In the genomic region with DNA sequence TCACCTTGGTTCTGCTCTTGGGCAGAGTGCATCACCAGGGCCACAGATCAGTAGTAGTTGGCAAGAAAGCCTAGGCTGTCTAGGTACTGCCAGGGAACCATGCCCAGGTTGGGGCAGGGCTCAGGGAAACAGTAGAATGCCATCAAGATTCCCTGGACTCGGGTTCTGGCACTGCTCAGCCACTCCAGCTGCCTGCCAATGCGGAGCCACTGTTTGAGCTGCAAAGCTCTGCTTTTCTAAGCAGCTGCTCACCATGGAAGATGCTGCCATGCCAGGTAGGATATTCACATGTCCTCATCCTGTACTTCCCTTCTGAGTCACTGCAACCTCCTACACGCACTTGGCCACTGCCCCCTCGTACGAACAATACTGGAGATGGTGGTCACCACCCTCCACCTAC, we compare ENCODE assay signal across 8 mouse cellular contexts. TPM values are rescaled to one million over a fixed set of nuclear protein-coding genes. Genes with fewer than 3 reads are reported as not detected.
DNase-seq lines count a peak whose midpoint lies in the region; ATAC-seq and TF ChIP-seq lines count a peak whose summit lies in the region.

No protein-coding gene starts in this region.

- no peak for TF ChIP-seq CTCF in stomach, postnatal 0 days (IDR thresholded peaks at IDR 0.05; ENCODE audit: low read depth)

- no peaks in the 10 kb centered on the region for H3K9me3 ChIP-seq in heart, embryonic 12.5 days (replicated peaks)
- no peaks in the 10 kb centered on the region for H3K9me3 ChIP-seq in stomach, postnatal 0 days (ENCODE audit: control insufficient read depth, low read length)
- H3K9me3 ChIP-seq in hindbrain, embryonic 16.5 days (ENCODE audit: control insufficient read depth, low read length) = no peaks in the 10 kb centered on the region

- peak; percentile 66 to 74 for DNase-seq in heart, adult 18-20 months
- DNase-seq in heart, postnatal 25 days (ENCODE audit: low spot score) = no peak
- peak; percentile 44 for DNase-seq in right cerebral cortex, postnatal 25 days
- DNase-seq in right cerebral cortex, postnatal 10 days (ENCODE audit: low spot score in 2 of 2) = no peak
- no peak for DNase-seq in stomach, postnatal 0 days (ENCODE audit: low spot score)
- no peak for DNase-seq in spleen, postnatal 10 days (ENCODE audit: low spot score in 2 of 2)

- TF ChIP-seq EP300 in stomach, postnatal 0 days (optimal IDR thresholded peaks at IDR 0.05) = no peak

- H3K4me1 ChIP-seq in heart, embryonic 12.5 days (replicated peaks) = peaks cover 33% of the 10 kb centered on the region
- peaks cover 7% of the 10 kb centered on the region; the same call in 1 of the 2 replicates for H3K4me1 ChIP-seq in stomach, postnatal 0 days (replicated peaks; ENCODE audit: control insufficient read depth, insufficient read depth)
- peaks cover 18% of the 10 kb centered on the region for H3K4me1 ChIP-seq in hindbrain, embryonic 16.5 days (ENCODE audit: control insufficient read depth, insufficient read depth, low read depth, low read length)

- WGBS in heart, embryonic 12.5 days = 86% methylated on average over 5 of the region's 5 CpGs
- 63% methylated on average over 5 of the region's 5 CpGs for WGBS in stomach, postnatal 0 days
- WGBS in hindbrain, embryonic 16.5 days = 91% methylated on average over 5 of the region's 5 CpGs

- intact Hi-C loops in heart, postnatal 25 days (cut with DNase I) = no loop called here

- ATAC-seq in heart, embryonic 12.5 days (ENCODE audit: insufficient number of reproducible peaks, low FRiP score) = no peak
- no peak for ATAC-seq in stomach, postnatal 0 days (ENCODE audit: low FRiP score, low TSS enrichment)
- ATAC-seq in hindbrain, embryonic 16.5 days = no peak

- H3K27me3 ChIP-seq in heart, embryonic 12.5 days (replicated peaks) = no peaks in the 10 kb centered on the region
- H3K27me3 ChIP-seq in stomach, postnatal 0 days (ENCODE audit: control insufficient read depth, insufficient read depth, low read length) = no peaks in the 10 kb centered on the region
- no peaks in the 10 kb centered on the region for H3K27me3 ChIP-seq in hindbrain, embryonic 16.5 days (replicated peaks; ENCODE audit: control insufficient read depth, insufficient read depth, low read length)

- no peak overlapping the region for H3K27ac ChIP-seq in heart, embryonic 12.5 days (ENCODE audit: poor library complexity, severe bottlenecking)
- peak overlapping the region; percentile 53 for H3K27ac ChIP-seq in stomach, postnatal 0 days (replicated peaks)
- no peak overlapping the region for H3K27ac ChIP-seq in hindbrain, embryonic 16.5 days (ENCODE audit: low read depth, low read length)

- no peak overlapping the region for H3K4me3 ChIP-seq in heart, embryonic 12.5 days
- no peak overlapping the region for H3K4me3 ChIP-seq in stomach, postnatal 0 days (ENCODE audit: low read depth, low read length)
- no peak overlapping the region for H3K4me3 ChIP-seq in hindbrain, embryonic 16.5 days (ENCODE audit: low read length)

- no peak overlapping the region for H3K4me2 ChIP-seq in heart, embryonic 12.5 days
- no peak overlapping the region for H3K4me2 ChIP-seq in stomach, postnatal 0 days (replicated peaks; ENCODE audit: low read depth)
- no peak overlapping the region for H3K4me2 ChIP-seq in hindbrain, embryonic 16.5 days (ENCODE audit: low read length)

- 0 out of 2 replicates have a peak overlapping the region, but pooled peaks have one; percentile 1 for H3K9ac ChIP-seq in heart, embryonic 12.5 days
- H3K9ac ChIP-seq in stomach, postnatal 0 days (ENCODE audit: low read length) = no peak overlapping the region
- no peak overlapping the region for H3K9ac ChIP-seq in hindbrain, embryonic 16.5 days (ENCODE audit: low read depth, low read length)

- no peaks in the 10 kb centered on the region for H3K36me3 ChIP-seq in heart, embryonic 12.5 days
- H3K36me3 ChIP-seq in stomach, postnatal 0 days (ENCODE audit: control insufficient read depth, insufficient read depth, low read length) = no peaks in the 10 kb centered on the region
- no peaks in the 10 kb centered on the region for H3K36me3 ChIP-seq in hindbrain, embryonic 16.5 days (ENCODE audit: control insufficient read depth, insufficient read depth, low read length)

RNA-seq across cellular contexts. Expression of a gene that starts 4.7 kb away (rescaled TPM):
- 1 to 10 TPM; 6.1 to 8.5 TPM for total RNA-seq in heart, adult 18-20 months (2021)
- 1 to 10 TPM; 7.1 to 7.8 TPM for total RNA-seq in heart, postnatal 25 days (2021)
- polyA plus RNA-seq in heart, embryonic 12.5 days (2016; fragmentation: Nextera tagmentation; extraction: Ambion mirVana) = 16.9 and 18.0 TPM in 2 replicates
- polyA plus RNA-seq in stomach, postnatal 0 days (2015; fragmentation: Nextera tagmentation; extraction: Ambion mirVana) = 12.5 and 13.7 TPM in 2 replicates
- 20.6 and 25.5 TPM in 2 replicates for polyA plus RNA-seq in hindbrain, embryonic 16.5 days (2015; fragmentation: Nextera tagmentation; extraction: Ambion mirVana)

RNA-seq across cellular contexts. Expression of a gene that starts 28.5 kb away (rescaled TPM):
- under 1 TPM; 0.32 to 0.57 TPM for total RNA-seq in heart, adult 18-20 months (2021)
- under 1 TPM; 0.17 to 0.18 TPM for total RNA-seq in heart, postnatal 25 days (2021)
- polyA plus RNA-seq in heart, embryonic 12.5 days (2016; fragmentation: Nextera tagmentation; extraction: Ambion mirVana) = 0.08 and 0.17 TPM in 2 replicates
- 0.06 TPM in 1 of 2 replicates, not detected in the other for polyA plus RNA-seq in stomach, postnatal 0 days (2015; fragmentation: Nextera tagmentation; extraction: Ambion mirVana)
- polyA plus RNA-seq in hindbrain, embryonic 16.5 days (2015; fragmentation: Nextera tagmentation; extraction: Ambion mirVana) = 3.9 and 4.7 TPM in 2 replicates

RNA-seq across cellular contexts. Expression of a gene that starts 36.1 kb away (rescaled TPM):
- total RNA-seq in heart, adult 18-20 months (2021) = under 1 TPM in 1 of 2 experiments, not detected in 1; 0.21 TPM
- not detected for total RNA-seq in heart, postnatal 25 days (2021)
- 0.36 and 1.2 TPM in 2 replicates for polyA plus RNA-seq in heart, embryonic 12.5 days (2016; fragmentation: Nextera tagmentation; extraction: Ambion mirVana)
- polyA plus RNA-seq in stomach, postnatal 0 days (2015; fragmentation: Nextera tagmentation; extraction: Ambion mirVana) = not detected in 2 replicates
- polyA plus RNA-seq in hindbrain, embryonic 16.5 days (2015; fragmentation: Nextera tagmentation; extraction: Ambion mirVana) = 0.19 and 0.52 TPM in 2 replicates

RNA-seq across cellular contexts. Expression of a gene that starts 36.1 kb away (rescaled TPM):
- total RNA-seq in heart, adult 18-20 months (2021) = 10 to 100 TPM; 37.8 to 43.4 TPM
- total RNA-seq in heart, postnatal 25 days (2021) = 10 to 100 TPM; 49.0 to 55.6 TPM
- 69.8 and 72.1 TPM in 2 replicates for polyA plus RNA-seq in heart, embryonic 12.5 days (2016; fragmentation: Nextera tagmentation; extraction: Ambion mirVana)
- polyA plus RNA-seq in stomach, postnatal 0 days (2015; fragmentation: Nextera tagmentation; extraction: Ambion mirVana) = 25.4 and 29.9 TPM in 2 replicates
- 83.1 and 90.5 TPM in 2 replicates for polyA plus RNA-seq in hindbrain, embryonic 16.5 days (2015; fragmentation: Nextera tagmentation; extraction: Ambion mirVana)

Comparison
In these comparisons a context has a peak if more than half of its experiments do, and no peak if none do; other contexts are left out.
1. DNase-seq: peak in heart, adult 18-20 months (2 of 2) and right cerebral cortex, postnatal 25 days (single experiment); none in heart, postnatal 25 days (single experiment), right cerebral cortex, postnatal 10 days (0 of 2), stomach, postnatal 0 days (single experiment) and spleen, postnatal 10 days (0 of 2).